Mouse (Mus musculus) ZHBTc4 (cell line): Measurements from ENCODE around the gene Dnase1l2.
"Not testable (repeated sequence)": the region's sequence is repeated elsewhere in the genome, so short reads cannot be mapped to it uniquely, and the experiment has no call there.

ENCODE experiments used
- DNase-seq: peaks from one replicate; pipeline ENCODE4 v3.0.0-alpha.2; 2011; ENCODE audit warnings: low read depth, low spot score

The Dnase1l2 gene

GRCm38 (mm10) chr17:24472512-24472911 is 29.6 kb upstream of the Dnase1l2 start:
- no peak for DNase-seq

- DNase-seq: peak; percentile 32
Measured at GRCm38 (mm10) chr17:24470701-24471527, 28.0 kb upstream of the Dnase1l2 start.

- DNase-seq: peak; percentile 99
Measured at GRCm38 (mm10) chr17:24469910-24470602, 27.2 kb upstream of the Dnase1l2 start, which contains the start of the genes E4f1 and Pgp. Gene E4f1, minus strand, starts transcription at chr17:24470313. Gene Pgp, plus strand, starts transcription at chr17:24470392.

- DNase-seq: no peak
Measured at GRCm38 (mm10) chr17:24469336-24469909, 26.5 kb upstream of the Dnase1l2 start.

GRCm38 (mm10) chr17:24468636-24469246 is 25.8 kb upstream of the Dnase1l2 start:
- peak; percentile 75 for DNase-seq

- peak; percentile 81 for DNase-seq
Measured at GRCm38 (mm10) chr17:24463374-24464133, 20.6 kb upstream of the Dnase1l2 start.

GRCm38 (mm10) chr17:24462932-24463331 is 20.0 kb upstream of the Dnase1l2 start:
- DNase-seq: no peak

- DNase-seq: peak; percentile 80
Measured at GRCm38 (mm10) chr17:24461580-24461979, 18.7 kb upstream of the Dnase1l2 start.

GRCm38 (mm10) chr17:24455523-24456206 is 12.8 kb upstream of the Dnase1l2 start:
- DNase-seq: not testable (repeated sequence)

- DNase-seq: peak; percentile 100
Measured at GRCm38 (mm10) chr17:24454756-24455522, 12.0 kb upstream of the Dnase1l2 start.

- no peak for DNase-seq
Measured at GRCm38 (mm10) chr17:24454218-24454755, 11.4 kb upstream of the Dnase1l2 start.

GRCm38 (mm10) chr17:24453372-24453771 is 10.5 kb upstream of the Dnase1l2 start:
- no peak for DNase-seq

- DNase-seq: no peak
Measured at GRCm38 (mm10) chr17:24451220-24451619, 8.3 kb upstream of the Dnase1l2 start.

GRCm38 (mm10) chr17:24449507-24449906 is 6.6 kb upstream of the Dnase1l2 start:
- DNase-seq: no peak

GRCm38 (mm10) chr17:24446590-24446989 is 3.7 kb upstream of the Dnase1l2 start:
- no peak for DNase-seq

- no peak for DNase-seq
Measured at GRCm38 (mm10) chr17:24443409-24443808, 504 bp upstream of the Dnase1l2 start.

GRCm38 (mm10) chr17:24442107-24442506 is 798 bp downstream of the Dnase1l2 start:
- DNase-seq: no peak

- peak; percentile 63 for DNase-seq
Measured at GRCm38 (mm10) chr17:24441148-24441547, 1.8 kb downstream of the Dnase1l2 start.

- DNase-seq: no peak
Measured at GRCm38 (mm10) chr17:24440377-24440776, 2.5 kb downstream of the Dnase1l2 start.
